Mouse (Mus musculus) liver, adult 2 months (tissue): Measurements from ENCODE around the gene Haspin. TPM values are rescaled to one million over a fixed set of nuclear protein-coding genes. Genes with fewer than 3 reads are reported as not detected.

ENCODE experiments used
- DNase-seq: peaks from one replicate; pipeline ENCODE4 v3.0.0-alpha.2; 2011; ENCODE audit warnings: low read depth, low spot score; ENCODE audit errors: extremely low read depth
- H3K27ac ChIP-seq: fragments of 200-500 bp; replicated peaks from 2 replicates; pipeline ENCODE4 v1.5.1; 2012; ENCODE audit warnings: low read depth, mild to moderate bottlenecking, control low read depth, inconsistent platforms, low read length; ENCODE audit not compliant: insufficient read depth
- H3K27me3 ChIP-seq: fragments of 200-500 bp; 2 replicates; pipeline ENCODE4 v1.6.1; 2012; ENCODE audit warnings: mild to moderate bottlenecking, moderate library complexity, low read length, inconsistent platforms; ENCODE audit not compliant: control insufficient read depth, insufficient read depth
- H3K36me3 ChIP-seq: fragments of 200-500 bp; 2 replicates; pipeline ENCODE4 v1.6.1; 2012; ENCODE audit warnings: low read length, inconsistent platforms; ENCODE audit not compliant: control insufficient read depth, insufficient read depth
- H3K4me1 ChIP-seq: fragments of 200-500 bp; 2 replicates; pipeline ENCODE4 v1.6.1; 2011; ENCODE audit warnings: low read length; ENCODE audit not compliant: control insufficient read depth, insufficient read depth
- H3K4me3 ChIP-seq: fragments of 200-500 bp; 2 replicates; pipeline ENCODE4 v1.5.1; 2011; ENCODE audit warnings: low read depth, mild to moderate bottlenecking, control low read depth, low read length, moderate library complexity; ENCODE audit not compliant: insufficient read depth
- H3K79me2 ChIP-seq: fragments of 200-500 bp; 2 replicates; pipeline ENCODE4 v1.6.1; 2012; ENCODE audit warnings: inconsistent platforms, mild to moderate bottlenecking, low read length, moderate library complexity; ENCODE audit not compliant: control insufficient read depth, insufficient read depth
- H3K9ac ChIP-seq: fragments of 200-500 bp; 2 replicates; pipeline ENCODE4 v1.6.1; 2012; ENCODE audit warnings: low read depth, mild to moderate bottlenecking, control low read depth, inconsistent platforms, low read length
- CTCF ChIP-seq: fragments of 200-500 bp; IDR thresholded peaks from 2 replicates; pipeline ENCODE4 v1.5.1; 2011; ENCODE audit warnings: low read depth, low read length, control low read depth
- POLR2A ChIP-seq: fragments of 200-500 bp; IDR thresholded peaks from 2 replicates; pipeline ENCODE4 v1.6.1; 2011; ENCODE audit warnings: low read length, control low read depth; ENCODE audit not compliant: insufficient read depth; ENCODE audit errors: extremely low read depth
- WGBS: fragments of 180-500 bp; shearing (Covaris S2); methylation state at CpG from one replicate; pipeline ENCODE4 v1.1.7; 2018; 5-methylcytosine and 5-hydroxymethylcytosine counted together
- polyA plus RNA-seq: library from polyadenylated mRNA; depleted of rRNA; stranded (reverse); fragments of >200 nt; gene quantifications from 2 replicates; pipeline ENCODE4 v1.2.3, GENCODE M21; 2012; rRNA removed
- total RNA-seq: library from RNA; depleted of rRNA; stranded (reverse); fragments of >200 nt; gene quantifications from 2 replicates; pipeline ENCODE4 v1.2.3, GENCODE M21; 2014; rRNA removed

The Haspin gene
- total and polyA plus RNA-seq, 2 experiments = 0.26 to 0.55 TPM

- Histone ChIP-seq H3K4me3 (no peak overlapping the region), H3K4me1 (no peaks in the 10 kb centered on the region; the same call in 1 of the 2 replicates), H3K36me3 (no peaks in the 10 kb centered on the region), H3K27me3 (no peaks in the 10 kb centered on the region), H3K79me2 (no peaks in the 10 kb centered on the region), H3K27ac (no peak overlapping the region), H3K9ac (no peak overlapping the region)
- 88% methylated on average over 2 of the region's 2 CpGs for WGBS
- DNase-seq = no peak
- TF ChIP-seq CTCF (no peak), POLR2A (no peak)
Observed at GRCm38 (mm10) chr11:73090826-73091225, 47.3 kb downstream of the Haspin start.

- Histone ChIP-seq H3K4me3 (no peak within 1 kb of the TSS), H3K27ac (no peak within 1 kb of the TSS), H3K27me3 (no peaks in the 10 kb centered on the region), H3K9ac (no peak within 1 kb of the TSS), H3K4me1 (peaks cover 3% of the 10 kb centered on the region; the same call in 1 of the 2 replicates), H3K36me3 (no peaks in the 10 kb centered on the region), H3K79me2 (no peaks in the 10 kb centered on the region)
- 90% methylated on average over 4 of the region's 4 CpGs for WGBS
- TF ChIP-seq POLR2A (no peak), CTCF (no peak)
- no peak for DNase-seq
Observed at GRCm38 (mm10) chr11:73090283-73090682, 47.8 kb downstream of the Haspin start, which contains the start of gene Itgae. TSS of gene Itgae (plus strand) at chr11:73090583.

GRCm38 (mm10) chr11:73087700-73088480 lies 50.2 kb downstream of the Haspin start:
- 82% methylated on average over 6 of the region's 6 CpGs for WGBS
- no peaks in the 10 kb centered on the region for H3K27me3 ChIP-seq

More at GRCm38 (mm10) chr11:73087700-73088480, 50.2 kb downstream of the Haspin start:
- Histone ChIP-seq H3K36me3 (no peaks in the 10 kb centered on the region), H3K4me3 (no peak overlapping the region), H3K27ac (no peak overlapping the region), H3K79me2 (no peaks in the 10 kb centered on the region), H3K9ac (no peak overlapping the region), H3K4me1 (peaks cover 15% of the 10 kb centered on the region)
- TF ChIP-seq POLR2A (no peak), CTCF (no peak)
- no peak for DNase-seq

Other genes starting within 250 kb of the Haspin start
- gene Atp2a3, start 177.1 kb downstream of the Haspin start, total RNA-seq = 0.46 and 1.3 TPM in 2 replicates
- 1.8 and 2.8 TPM in 2 replicates for gene Atp2a3, start 177.1 kb downstream of the Haspin start, polyA plus RNA-seq
- gene P2rx1, start 139.2 kb downstream of the Haspin start, total RNA-seq = 0.28 and 0.34 TPM in 2 replicates
- 0.11 and 0.12 TPM in 2 replicates for gene P2rx1, start 139.2 kb downstream of the Haspin start, polyA plus RNA-seq
- 0.28 and 0.54 TPM in 2 replicates for gene Camkk1, start 119.3 kb downstream of the Haspin start, total RNA-seq
- gene Camkk1, start 119.3 kb downstream of the Haspin start, polyA plus RNA-seq = 0.12 and 0.24 TPM in 2 replicates
- 3.7 and 3.8 TPM in 2 replicates for gene Ncbp3, start 90.5 kb downstream of the Haspin start, total RNA-seq
- 1.3 TPM in 2 replicates for gene Ncbp3, start 90.5 kb downstream of the Haspin start, polyA plus RNA-seq
- 0.18 and 0.27 TPM in 2 replicates for gene Itgae, start 47.7 kb downstream of the Haspin start, total RNA-seq
- gene Itgae, start 47.7 kb downstream of the Haspin start, polyA plus RNA-seq = 0.17 and 0.19 TPM in 2 replicates
- gene P2rx5, start 22.1 kb upstream of the Haspin start, total RNA-seq = 0.09 TPM in 1 of 2 replicates, not detected in the other
- 0.06 TPM in 1 of 2 replicates, not detected in the other for gene P2rx5, start 22.1 kb upstream of the Haspin start, polyA plus RNA-seq
- gene Emc6, start 38.7 kb upstream of the Haspin start, total RNA-seq = 80.9 and 90.9 TPM in 2 replicates
- gene Emc6, start 38.7 kb upstream of the Haspin start, polyA plus RNA-seq = 63.8 and 74.6 TPM in 2 replicates
- 11.5 and 13.2 TPM in 2 replicates for gene Tax1bp3, start 38.8 kb upstream of the Haspin start, total RNA-seq
- gene Tax1bp3, start 38.8 kb upstream of the Haspin start, polyA plus RNA-seq = 16.6 and 19.4 TPM in 2 replicates
- gene Ctns, start 60.7 kb upstream of the Haspin start, total RNA-seq = 11.5 and 15.6 TPM in 2 replicates
- gene Ctns, start 60.7 kb upstream of the Haspin start, polyA plus RNA-seq = 13.1 and 16.6 TPM in 2 replicates
- 38.3 and 38.6 TPM in 2 replicates for gene Shpk, start 61.2 kb upstream of the Haspin start, total RNA-seq
- 43.5 and 44.5 TPM in 2 replicates for gene Shpk, start 61.2 kb upstream of the Haspin start, polyA plus RNA-seq
- gene Trpv1, start 96.0 kb upstream of the Haspin start, total RNA-seq = 0.18 and 0.20 TPM in 2 replicates
- gene Trpv1, start 96.0 kb upstream of the Haspin start, polyA plus RNA-seq = 0.06 and 0.28 TPM in 2 replicates
- under 0.01 TPM in 2 replicates for gene Trpv3, start 129.1 kb upstream of the Haspin start, total RNA-seq
- gene Trpv3, start 129.1 kb upstream of the Haspin start, polyA plus RNA-seq = 0.01 TPM in 2 replicates
- gene Aspa, start 191.3 kb upstream of the Haspin start, total RNA-seq = 32.8 and 40.2 TPM in 2 replicates
- 3.2 and 4.2 TPM in 2 replicates for gene Aspa, start 191.3 kb upstream of the Haspin start, polyA plus RNA-seq
- gene Gm49340, start 191.4 kb upstream of the Haspin start, total RNA-seq = 0.18 and 0.27 TPM in 2 replicates
- gene Gm49340, start 191.4 kb upstream of the Haspin start, polyA plus RNA-seq = 0.23 TPM in 1 of 2 replicates, not detected in the other
- gene Spata22, start 191.4 kb upstream of the Haspin start, total RNA-seq = 5.1 and 5.9 TPM in 2 replicates
- 0.73 and 0.94 TPM in 2 replicates for gene Spata22, start 191.4 kb upstream of the Haspin start, polyA plus RNA-seq
- gene Olfr20, start 212.5 kb upstream of the Haspin start, total RNA-seq = 0.13 TPM in 1 of 2 replicates, not detected in the other
- gene Olfr20, start 212.5 kb upstream of the Haspin start, polyA plus RNA-seq = 1.0 and 1.8 TPM in 2 replicates
- not detected in 2 replicates for gene Olfr376, start 233.0 kb upstream of the Haspin start, total RNA-seq
- not detected in 2 replicates for gene Olfr376, start 233.0 kb upstream of the Haspin start, polyA plus RNA-seq